Mouse (Mus musculus): ENCODE results near the gene Kifc5b.
"Not testable (repeated sequence)": the region's sequence is repeated elsewhere in the genome, so short reads cannot be mapped to it uniquely, and the experiment has no call there.

The Kifc5b gene

DNA sequence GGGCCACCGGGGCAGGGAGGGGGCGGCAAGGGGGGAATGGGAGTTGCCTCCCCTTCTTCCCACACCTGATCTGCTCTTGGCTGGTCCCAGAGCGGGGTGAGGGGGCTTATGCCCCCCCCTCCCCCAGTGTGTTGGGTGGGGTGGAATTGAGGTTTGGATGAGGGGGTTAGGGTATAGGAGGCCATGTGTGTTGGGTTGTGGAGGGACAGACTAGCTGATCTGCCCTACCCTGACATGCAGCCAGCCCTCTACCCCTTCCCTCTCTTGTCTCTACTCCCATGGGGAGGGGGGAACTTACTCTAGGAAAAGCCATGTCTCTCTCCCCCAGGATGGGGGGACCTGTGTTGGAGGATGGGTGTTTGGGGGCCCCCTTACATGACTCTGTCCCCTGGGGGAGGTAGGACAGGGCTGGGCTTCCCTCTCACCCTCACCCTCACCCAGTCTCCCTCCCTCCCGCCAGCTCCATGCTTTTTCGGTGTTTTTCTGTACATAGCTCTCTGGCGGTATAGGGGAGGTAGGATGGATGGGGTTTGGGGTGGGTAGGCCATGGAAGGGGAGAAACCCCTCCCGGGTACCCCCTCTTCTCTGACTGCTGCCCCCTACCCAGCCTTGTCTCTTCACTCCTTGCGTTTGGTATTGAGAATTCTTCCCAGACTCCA, 54.5 kb downstream of the Kifc5b start:
- DNase-seq (ENCODE audit: low read depth, low spot score) = no peak

- no peak for DNase-seq (ENCODE audit: low read depth, low spot score)
Observed at GRCm38 (mm10) chr17:26972107-26972506, 55.2 kb downstream of the Kifc5b start.

GRCm38 (mm10) chr17:26972703-26973574, 56.0 kb downstream of the Kifc5b start, which contains the start of gene Zbtb9:
Zbtb9 (plus strand) TSS chr17:26973167.
- DNase-seq (ENCODE audit: low read depth, low spot score) = peak; percentile 88

GRCm38 (mm10) chr17:26974547-26974946, 57.7 kb downstream of the Kifc5b start:
- DNase-seq (ENCODE audit: low read depth, low spot score) = no peak

DNA sequence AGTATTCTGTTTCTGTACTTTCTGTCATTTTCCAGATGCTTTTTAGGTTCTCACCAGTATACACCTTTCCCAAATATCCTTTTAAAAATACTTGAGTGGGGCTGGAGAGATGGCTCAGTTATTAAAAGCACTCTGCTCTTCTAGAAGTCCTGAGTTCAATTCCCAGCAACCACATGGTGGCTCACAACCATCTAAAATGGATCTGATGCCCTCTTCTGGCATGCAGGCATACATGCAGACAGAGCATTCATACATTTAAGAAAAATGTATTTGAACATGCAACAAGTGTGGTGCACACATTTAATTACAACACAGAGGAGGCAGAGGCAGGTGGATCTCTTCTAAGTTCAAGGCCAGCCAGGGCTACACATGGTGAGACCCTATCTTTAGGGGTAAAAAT, 58.5 kb downstream of the Kifc5b start:
- DNase-seq (ENCODE audit: low read depth, low spot score) = no peak

DNA sequence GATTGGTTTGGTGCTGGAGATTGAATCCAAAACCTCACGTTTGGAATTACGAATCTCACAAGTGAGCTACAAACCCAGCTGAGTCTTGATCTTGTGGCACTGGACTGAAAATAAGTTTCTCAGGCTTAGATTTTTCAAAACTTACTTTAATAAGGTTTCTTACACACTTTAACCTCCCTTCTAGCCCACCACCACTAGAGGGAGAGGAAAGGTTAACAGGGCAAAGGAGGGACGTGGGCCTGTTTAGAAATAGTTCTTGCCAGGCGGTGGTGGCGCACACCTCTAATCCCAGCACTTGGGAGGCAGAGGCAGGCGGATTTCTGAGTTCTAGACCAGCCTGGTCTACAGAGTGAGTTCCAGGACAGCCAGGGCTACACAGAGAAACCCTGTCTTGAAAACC, 60.5 kb downstream of the Kifc5b start:
- DNase-seq (ENCODE audit: low read depth, low spot score) = not testable (repeated sequence)

DNA sequence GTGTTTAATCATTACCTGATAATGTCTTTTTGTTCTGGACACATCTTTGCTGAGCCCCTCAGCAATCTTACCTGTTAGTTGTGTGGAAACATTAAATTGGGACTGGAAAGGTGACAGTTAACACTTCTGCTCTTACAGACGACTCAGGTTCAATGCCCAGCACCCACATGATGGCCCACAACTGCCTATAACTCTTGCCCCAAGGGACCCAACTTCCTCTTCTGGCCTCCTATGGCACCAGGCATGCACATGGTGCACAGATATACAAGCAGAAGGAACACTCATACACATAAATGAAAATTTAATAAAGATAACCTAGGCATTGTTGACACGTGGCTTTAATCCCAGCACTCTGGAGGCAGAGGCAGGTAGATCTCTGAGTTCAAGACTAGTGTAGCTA, 62.5 kb downstream of the Kifc5b start:
- no peak for DNase-seq (ENCODE audit: low read depth, low spot score)

GRCm38 (mm10) chr17:26981050-26981449, 64.2 kb downstream of the Kifc5b start:
- no peak for DNase-seq (ENCODE audit: low read depth, low spot score)

Data from retina, postnatal 7 days (tissue).